ENCODE assay signal across 8 mouse cellular contexts in the genomic region with DNA sequence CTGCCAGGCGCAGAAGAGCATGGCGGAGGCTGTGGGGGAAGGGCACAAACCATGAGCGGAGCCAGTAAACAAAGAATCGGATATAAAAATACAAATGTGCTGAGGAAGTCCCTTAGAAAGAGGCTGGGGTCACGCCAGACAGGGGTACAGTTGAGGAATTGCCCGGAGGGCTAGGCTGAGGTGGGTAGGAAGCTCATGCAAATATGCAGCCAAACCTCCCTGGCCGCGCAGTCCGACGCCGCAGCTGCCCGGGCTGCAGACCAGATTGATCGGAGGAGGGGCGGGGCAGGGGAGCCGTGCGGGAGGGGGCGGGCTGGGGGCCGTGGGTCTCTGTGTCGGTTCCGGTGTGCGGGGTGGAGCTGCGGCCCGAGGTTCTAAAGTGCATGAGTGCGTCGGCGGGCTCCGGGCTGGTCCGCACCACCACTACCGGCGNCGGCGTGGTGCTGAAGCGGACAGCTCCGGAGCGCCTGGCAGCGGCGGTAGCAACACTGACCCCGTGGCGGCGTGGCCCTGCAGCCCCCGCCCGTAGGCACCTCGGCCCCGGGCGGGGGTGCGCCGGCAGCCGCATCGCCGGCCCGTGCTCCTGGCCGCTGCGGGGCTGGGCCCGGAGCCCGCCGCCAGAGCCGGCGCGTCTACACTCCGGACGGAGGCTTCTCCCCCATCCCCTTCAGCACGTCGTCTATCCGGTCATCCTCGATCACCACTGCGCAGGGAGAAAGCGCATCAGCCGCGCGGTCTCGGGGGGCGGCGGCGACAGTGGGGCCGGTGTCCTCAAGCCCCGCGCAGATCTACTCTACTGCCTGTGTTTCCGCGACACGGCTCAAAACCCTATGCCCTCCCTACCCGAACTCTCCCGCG. TPM values are rescaled to one million over a fixed set of nuclear protein-coding genes. Genes with fewer than 3 reads are reported as not detected.
A peak's percentile ranks its signal among the peaks of the same experiment; 100 is the strongest.
DNase-seq lines count a peak whose midpoint lies in the region; ATAC-seq lines count a peak whose summit lies in the region.

No protein-coding gene starts in this region.

- ATAC-seq in erythroblast, adult 5-6 weeks (replicated peaks; ENCODE audit: low FRiP score, poor library complexity, severe bottlenecking), result no peak
- 0 out of 2 replicates have a peak, but pooled peaks have one; percentile 26 for ATAC-seq in heart, embryonic 13.5 days (ENCODE audit: extremely low read depth, insufficient number of reproducible peaks, low FRiP score, low TSS enrichment)
- peak; percentile 52 for ATAC-seq in midbrain, embryonic 11.5 days (ENCODE audit: low FRiP score)

- H3K27me3 ChIP-seq in erythroblast, embryonic 14.5 days (ENCODE audit: control insufficient read depth), result peaks cover 74% of the 10 kb centered on the region
- peaks cover 65% of the 10 kb centered on the region for H3K27me3 ChIP-seq in heart, embryonic 13.5 days (replicated peaks)
- peaks cover 3% of the 10 kb centered on the region; the same call in 1 of the 2 replicates for H3K27me3 ChIP-seq in midbrain, embryonic 11.5 days (ENCODE audit: control insufficient read depth, insufficient read depth, low read length)

- peaks cover 27% of the 10 kb centered on the region for H3K4me1 ChIP-seq in erythroblast, embryonic 14.5 days (ENCODE audit: control insufficient read depth)
- H3K4me1 ChIP-seq in heart, embryonic 13.5 days, result peaks cover 30% of the 10 kb centered on the region
- H3K4me1 ChIP-seq in midbrain, embryonic 11.5 days (ENCODE audit: control insufficient read depth, insufficient read depth, low read length), result peaks cover 19% of the 10 kb centered on the region

- DNase-seq in CD4-positive helper T cell, adult 2 months (ENCODE audit: low read depth, low spot score), result peak; percentile 40
- DNase-seq in cerebellum, postnatal 14 days, result peak; percentile 39 to 57
- peak; percentile 66 for DNase-seq in kidney, postnatal 10 days
- DNase-seq in midbrain, embryonic 11.5 days (ENCODE audit: low spot score, missing footprints), result peak; percentile 93
- no peak for DNase-seq in right cerebral cortex, postnatal 14 days

- H3K27ac ChIP-seq in heart, embryonic 13.5 days (replicated peaks), result no peak overlapping the region
- H3K27ac ChIP-seq in midbrain, embryonic 11.5 days (ENCODE audit: low read depth, low read length), result peak overlapping the region; percentile 22

- H3K9ac ChIP-seq in heart, embryonic 13.5 days, result peak overlapping the region; percentile 37; the same call in 1 of the 2 replicates
- H3K9ac ChIP-seq in midbrain, embryonic 11.5 days (ENCODE audit: low read length), result peak overlapping the region; percentile 85

- H3K4me3 ChIP-seq in erythroblast, embryonic 14.5 days (replicated peaks), result peak overlapping the region; percentile 24
- peak overlapping the region; percentile 75 for H3K4me3 ChIP-seq in heart, embryonic 13.5 days
- H3K4me3 ChIP-seq in midbrain, embryonic 11.5 days (ENCODE audit: low read depth, low read length), result peak overlapping the region; percentile 78

- H3K9me3 ChIP-seq in erythroblast, embryonic 14.5 days (ENCODE audit: control insufficient read depth, low read length), result peaks cover 12% of the 10 kb centered on the region; the same call in 1 of the 2 replicates
- no peaks in the 10 kb centered on the region for H3K9me3 ChIP-seq in heart, embryonic 13.5 days
- no peaks in the 10 kb centered on the region for H3K9me3 ChIP-seq in midbrain, embryonic 11.5 days (ENCODE audit: control insufficient read depth, low read length)

- no peaks in the 10 kb centered on the region for H3K36me3 ChIP-seq in erythroblast, embryonic 14.5 days (ENCODE audit: control insufficient read depth)
- H3K36me3 ChIP-seq in heart, embryonic 13.5 days, result 0 out of 2 replicates have a peak, but pooled peaks cover 8% of the 10 kb centered on the region
- no peaks in the 10 kb centered on the region; the same call in 1 of the 2 replicates for H3K36me3 ChIP-seq in midbrain, embryonic 11.5 days (ENCODE audit: control insufficient read depth, insufficient read depth, low read length)

- peak overlapping the region; percentile 99 for H3K4me2 ChIP-seq in heart, embryonic 13.5 days
- peak overlapping the region; percentile 84 for H3K4me2 ChIP-seq in midbrain, embryonic 11.5 days

- WGBS in heart, embryonic 13.5 days, result 2% methylated on average over 82 of the region's 83 CpGs
- 2% methylated on average over 79 of the region's 83 CpGs for WGBS in midbrain, embryonic 11.5 days

RNA-seq across cellular contexts. Expression of gene Camk2n2, which starts 1.3 kb away (rescaled TPM):
- polyA plus RNA-seq in erythroblast, embryonic 14.5 days (2012), result not detected in 2 replicates
- not detected in 2 replicates for total RNA-seq in erythroblast, adult 5-6 weeks (2015; ENCODE audit: low replicate concordance)
- 0.94 TPM in 1 of 2 replicates, not detected in the other for total RNA-seq in erythroblast, adult 5-6 weeks (2017; ENCODE audit: low replicate concordance)
- 0.37 and 0.48 TPM in 2 replicates for polyA plus RNA-seq in heart, embryonic 13.5 days (2015; fragmentation: Nextera tagmentation; extraction: Ambion mirVana)
- polyA plus RNA-seq in midbrain, embryonic 11.5 days (2014; fragmentation: Nextera tagmentation; extraction: Ambion mirVana), result 4.9 and 5.2 TPM in 2 replicates

RNA-seq across cellular contexts. Expression of gene Alg3, which starts 8.2 kb away (rescaled TPM):
- polyA plus RNA-seq in erythroblast, embryonic 14.5 days (2012), result 1.2 and 1.4 TPM in 2 replicates
- total RNA-seq in erythroblast, adult 5-6 weeks (2015; ENCODE audit: low replicate concordance), result 7.7 and 22.7 TPM in 2 replicates
- 1.4 TPM in 1 of 2 replicates, not detected in the other for total RNA-seq in erythroblast, adult 5-6 weeks (2017; ENCODE audit: low replicate concordance)
- 33.3 and 35.3 TPM in 2 replicates for polyA plus RNA-seq in heart, embryonic 13.5 days (2015; fragmentation: Nextera tagmentation; extraction: Ambion mirVana)
- polyA plus RNA-seq in midbrain, embryonic 11.5 days (2014; fragmentation: Nextera tagmentation; extraction: Ambion mirVana), result 54.6 and 55.1 TPM in 2 replicates

RNA-seq across cellular contexts. Expression of gene Gm49333, which starts 8.4 kb away (rescaled TPM):
- not detected in 2 replicates for polyA plus RNA-seq in erythroblast, embryonic 14.5 days (2012)
- total RNA-seq in erythroblast, adult 5-6 weeks (2015; ENCODE audit: low replicate concordance), result not detected in 2 replicates
- total RNA-seq in erythroblast, adult 5-6 weeks (2017; ENCODE audit: low replicate concordance), result not detected in 2 replicates
- polyA plus RNA-seq in heart, embryonic 13.5 days (2015; fragmentation: Nextera tagmentation; extraction: Ambion mirVana), result not detected in 2 replicates
- polyA plus RNA-seq in midbrain, embryonic 11.5 days (2014; fragmentation: Nextera tagmentation; extraction: Ambion mirVana), result 0.50 TPM in 1 of 2 replicates, not detected in the other

RNA-seq across cellular contexts. Expression of gene Eef1akmt4, which starts 8.4 kb away (rescaled TPM):
- polyA plus RNA-seq in erythroblast, embryonic 14.5 days (2012), result 0.24 and 0.43 TPM in 2 replicates
- total RNA-seq in erythroblast, adult 5-6 weeks (2015; ENCODE audit: low replicate concordance), result 8.2 and 10.6 TPM in 2 replicates
- 0.60 and 0.98 TPM in 2 replicates for total RNA-seq in erythroblast, adult 5-6 weeks (2017; ENCODE audit: low replicate concordance)
- 20.6 and 21.1 TPM in 2 replicates for polyA plus RNA-seq in heart, embryonic 13.5 days (2015; fragmentation: Nextera tagmentation; extraction: Ambion mirVana)
- polyA plus RNA-seq in midbrain, embryonic 11.5 days (2014; fragmentation: Nextera tagmentation; extraction: Ambion mirVana), result 25.6 and 26.6 TPM in 2 replicates

RNA-seq across cellular contexts. Expression of gene Ece2, which starts 9.9 kb away (rescaled TPM):
- not detected in 2 replicates for polyA plus RNA-seq in erythroblast, embryonic 14.5 days (2012)
- total RNA-seq in erythroblast, adult 5-6 weeks (2015; ENCODE audit: low replicate concordance), result not detected in 2 replicates
- not detected in 2 replicates for total RNA-seq in erythroblast, adult 5-6 weeks (2017; ENCODE audit: low replicate concordance)
- 0.92 and 1.2 TPM in 2 replicates for polyA plus RNA-seq in heart, embryonic 13.5 days (2015; fragmentation: Nextera tagmentation; extraction: Ambion mirVana)
- polyA plus RNA-seq in midbrain, embryonic 11.5 days (2014; fragmentation: Nextera tagmentation; extraction: Ambion mirVana), result 2.5 and 4.0 TPM in 2 replicates

Comparison
In these comparisons a context has a peak if more than half of its experiments do, and no peak if none do; other contexts are left out.
1. H3K4me3 ChIP-seq: peak in every context shown above with its lines; median percentile 78 in midbrain, embryonic 11.5 days; 75 in heart, embryonic 13.5 days; 24 in erythroblast, embryonic 14.5 days.
2. RNA of gene Alg3, which starts 8.2 kb away (polyA plus RNA-seq): 54.6 to 55.1 TPM in midbrain, embryonic 11.5 days and 33.3 to 35.3 TPM in heart, embryonic 13.5 days; 1.2 to 1.4 TPM in erythroblast, embryonic 14.5 days; every median in the first group is over 10 times any median in the second.